Mouse (Mus musculus) stomach, postnatal 0 days (tissue): ENCODE measurements around the gene Ier3.

Experiments
- CTCF ChIP-seq: IDR thresholded peaks from 2 replicates; pipeline ENCODE4 v1.5.1; 2016; ENCODE audit warnings: antibody characterized with exemption, low read depth, mild to moderate bottlenecking, moderate library complexity
- EP300 ChIP-seq: optimal IDR thresholded peaks from 2 replicates; pipeline ENCODE3; 2016; ENCODE audit warnings: antibody characterized with exemption

- TF ChIP-seq CTCF (no peak), EP300 (no peak)
These were observed 41.1 kb upstream of the Ier3 start for GRCm38 (mm10) chr17:35780362-35780761.
